Mouse (Mus musculus): ENCODE measurements around the gene Tubb4b. TPM values are rescaled to one million over a fixed set of nuclear protein-coding genes. Genes with fewer than 3 reads are reported as not detected.
A peak's percentile ranks its signal among the peaks of the same experiment; 100 is the strongest.

The Tubb4b gene
- total and polyA plus RNA-seq, 3 experiments = 183 to 1,037 (median 979) TPM

DNA sequence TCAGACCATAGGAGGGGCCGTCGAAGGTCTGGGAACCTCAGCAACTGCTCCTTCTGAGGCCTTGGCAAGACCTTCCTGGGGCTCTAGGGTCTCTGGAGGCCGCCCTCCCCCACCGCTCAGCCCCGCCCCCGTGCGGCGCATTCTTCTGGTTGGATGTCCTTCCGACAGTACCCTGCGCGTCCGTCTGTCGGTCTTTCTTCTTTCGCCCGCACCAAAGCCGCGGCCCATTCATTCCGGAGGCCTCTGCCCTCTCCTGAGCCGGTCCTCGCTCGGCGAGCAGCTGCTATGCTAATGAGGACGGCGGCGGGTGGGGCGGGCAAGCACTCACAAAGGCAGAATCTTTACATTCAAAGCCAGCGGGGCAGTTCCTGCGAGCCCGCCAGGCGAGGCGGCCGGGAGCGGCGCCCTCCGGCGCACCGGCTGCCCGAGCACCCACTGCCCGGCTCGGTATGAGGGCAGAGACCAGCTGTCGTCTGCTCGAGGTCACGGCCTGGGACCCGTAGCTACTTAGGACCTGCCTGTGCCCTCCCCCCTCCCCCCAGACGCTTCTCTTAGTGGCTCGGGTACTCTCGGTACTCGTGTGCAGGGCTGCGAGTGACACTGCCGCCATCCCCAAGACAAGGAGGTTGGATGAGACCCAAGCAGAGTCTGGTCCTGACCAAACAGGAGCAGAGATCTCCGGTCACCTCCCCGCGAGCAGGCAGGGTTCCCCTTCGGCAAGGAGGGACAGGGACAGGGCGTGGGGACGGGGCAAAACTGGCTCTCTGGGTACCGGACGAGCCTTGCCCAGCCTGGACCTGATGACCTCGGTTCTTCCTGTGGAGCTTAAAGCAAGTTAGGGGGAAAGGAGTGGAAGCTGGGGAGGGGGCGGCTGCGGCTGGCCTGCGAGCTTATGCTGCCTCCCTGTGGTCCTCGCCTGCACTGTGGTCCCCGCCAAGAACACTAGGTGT lies 38.6 kb downstream of the Tubb4b start:
- Histone ChIP-seq H3K9me3 (replicated peaks; ENCODE audit: insufficient read depth, low read length) (no peaks in the 10 kb centered on the region), H3K27ac (ENCODE audit: control insufficient read depth, low read depth, low read length) (no peak overlapping the region), H3K27me3 (ENCODE audit: control insufficient read depth in 1 of 2, insufficient read depth in 2 of 2, low read length in 2 of 2) (no peaks in the 10 kb centered on the region), H3K36me3 (ENCODE audit: control insufficient read depth in 1 of 2, insufficient read depth in 2 of 2, low read length in 2 of 2) (peaks cover 0 to 5% of the 10 kb centered on the region in 2 experiments; a peak in 2 of 4 replicates), H3K79me2 (ENCODE audit: control insufficient read depth, insufficient read depth, low read length, poor library complexity) (peaks cover 8% of the 10 kb centered on the region), H3K4me1 (ENCODE audit: control insufficient read depth in 1 of 2, insufficient read depth in 2 of 2, low read length in 2 of 2) (peaks cover 1 to 6% of the 10 kb centered on the region in 2 experiments; a peak in 2 of 4 replicates), H3K9ac (ENCODE audit: control insufficient read depth, low read depth, low read length, poor library complexity, severe bottlenecking) (peak overlapping the region; percentile 84), H3K4me3 (ENCODE audit: control insufficient read depth in 1 of 2, insufficient read depth in 1 of 2, low read depth in 2 of 2, low read length in 2 of 2) (peak overlapping the region; percentile 73 to 95)
- peak; percentile 26 for TF ChIP-seq SMC3 (IDR thresholded peaks at IDR 0.05; ENCODE audit: low read depth, low read length)
- peak; percentile 31 for TF ChIP-seq RAD21 (IDR thresholded peaks at IDR 0.05; ENCODE audit: low read depth, low read length)
- peak in 1 of 2 experiments; percentile 38; a peak in 2 of 4 replicates for TF ChIP-seq POLR2A (IDR thresholded peaks at IDR 0.05; ENCODE audit: control insufficient read depth in 1 of 2, insufficient read depth in 1 of 2, low read depth in 1 of 2, low read length in 2 of 2, poor library complexity in 1 of 2)
- TF ChIP-seq POLR2AphosphoS5 (IDR thresholded peaks at IDR 0.05; ENCODE audit: borderline replicate concordance, low read depth, low read length) = no peak
- peak; percentile 18; the same call in 1 of the 2 replicates for TF ChIP-seq MXI1 (IDR thresholded peaks at IDR 0.05; ENCODE audit: low read depth, low read length)
- peak; percentile 35 to 58 (median 43) for TF ChIP-seq CTCF (IDR thresholded peaks at IDR 0.05 in 2 of 3, conservative IDR thresholded peaks at IDR 0.05 in 1 of 3; ENCODE audit: control insufficient read depth in 1 of 3, insufficient read depth in 1 of 3, low read depth in 2 of 3, low read length in 3 of 3, poor library complexity in 1 of 3, severe bottlenecking in 1 of 3)
- peak; percentile 27; the same call in 1 of the 2 replicates for TF ChIP-seq ZC3H11A (IDR thresholded peaks at IDR 0.05; ENCODE audit: low read depth, low read length)
- no peak for TF ChIP-seq MYC (IDR thresholded peaks at IDR 0.05; ENCODE audit: low read depth, low read length)
- no peak for TF ChIP-seq ZNF384 (IDR thresholded peaks at IDR 0.05; ENCODE audit: low read depth, low read length)
- no peak for TF ChIP-seq MEF2A (IDR thresholded peaks at IDR 0.05; ENCODE audit: extremely low read depth, insufficient replicate concordance, low read depth, low read length, poor library complexity, severe bottlenecking)
- 0 out of 2 replicates have a peak, but pooled peaks have one; percentile 9 for TF ChIP-seq TCF12 (IDR thresholded peaks at IDR 0.05; ENCODE audit: low read depth, low read length)
- DNase-seq (ENCODE audit: low read depth, low spot score) = peak; percentile 67

DNA sequence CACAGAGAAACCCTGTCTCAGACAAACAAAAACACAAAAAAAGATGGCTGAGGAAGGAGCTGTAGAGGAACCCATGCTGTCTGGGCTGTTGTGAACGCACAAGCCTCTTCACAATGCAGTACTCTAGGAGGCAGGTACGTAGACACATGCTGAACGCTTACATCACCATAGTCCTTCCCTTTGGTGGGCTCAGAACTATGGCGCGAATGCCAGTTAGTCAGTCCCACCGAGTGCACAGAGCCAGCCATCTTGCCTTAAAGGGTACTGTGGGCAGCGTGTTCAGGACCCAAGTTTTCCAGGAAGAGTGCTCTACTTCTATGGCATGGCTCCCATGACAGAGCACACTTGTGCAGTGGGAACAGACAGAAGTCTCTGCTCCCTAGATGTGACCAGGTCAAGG lies 40.0 kb downstream of the Tubb4b start:
- no peak overlapping the region for H3K4me3 ChIP-seq (ENCODE audit: control insufficient read depth in 1 of 2, insufficient read depth in 1 of 2, low read depth in 2 of 2, low read length in 2 of 2)
- peaks cover 8% of the 10 kb centered on the region for H3K79me2 ChIP-seq (ENCODE audit: control insufficient read depth, insufficient read depth, low read length, poor library complexity)
- TF ChIP-seq ZMIZ1 (IDR thresholded peaks at IDR 0.05; ENCODE audit: low read depth, low read length) (no peak), ELF1 (IDR thresholded peaks at IDR 0.05; ENCODE audit: low read depth, low read length) (no peak), USF2 (IDR thresholded peaks at IDR 0.05; ENCODE audit: borderline replicate concordance in 1 of 2, insufficient read depth in 1 of 2, low read depth in 1 of 2, low read length in 2 of 2) (no peak), POLR2A (IDR thresholded peaks at IDR 0.05; ENCODE audit: control insufficient read depth in 1 of 2, insufficient read depth in 1 of 2, low read depth in 1 of 2, low read length in 2 of 2, poor library complexity in 1 of 2) (no peak), USF1 (IDR thresholded peaks at IDR 0.05; ENCODE audit: low read depth, low read length) (no peak), MYC (IDR thresholded peaks at IDR 0.05; ENCODE audit: low read depth, low read length) (no peak), MXI1 (IDR thresholded peaks at IDR 0.05; ENCODE audit: low read depth, low read length) (no peak), TBP (IDR thresholded peaks at IDR 0.05; ENCODE audit: low read depth, low read length) (no peak), RAD21 (IDR thresholded peaks at IDR 0.05; ENCODE audit: low read depth, low read length) (no peak), CHD2 (IDR thresholded peaks at IDR 0.05; ENCODE audit: low read length) (no peak), E2F4 (IDR thresholded peaks at IDR 0.05; ENCODE audit: borderline replicate concordance, low read depth, low read length) (no peak), GABPA (IDR thresholded peaks at IDR 0.05; ENCODE audit: low read depth, low read length) (no peak), SMC3 (IDR thresholded peaks at IDR 0.05; ENCODE audit: low read depth, low read length) (no peak), POLR2AphosphoS2 (IDR thresholded peaks at IDR 0.05; ENCODE audit: low read length) (no peak)
- H3K4me1 ChIP-seq (ENCODE audit: control insufficient read depth in 1 of 2, insufficient read depth in 2 of 2, low read length in 2 of 2) = peaks cover 1 to 11% of the 10 kb centered on the region in 2 experiments; a peak in 3 of 4 replicates
- no peak overlapping the region for H3K27ac ChIP-seq (ENCODE audit: control insufficient read depth, low read depth, low read length)
- no peak for DNase-seq (ENCODE audit: low read depth, low spot score)
- H3K36me3 ChIP-seq (ENCODE audit: control insufficient read depth in 1 of 2, insufficient read depth in 2 of 2, low read length in 2 of 2) = peaks cover 0 to 5% of the 10 kb centered on the region in 2 experiments; a peak in 2 of 4 replicates
- H3K9me3 ChIP-seq (replicated peaks; ENCODE audit: insufficient read depth, low read length) = no peaks in the 10 kb centered on the region
- no peak overlapping the region for H3K9ac ChIP-seq (ENCODE audit: control insufficient read depth, low read depth, low read length, poor library complexity, severe bottlenecking)
- H3K27me3 ChIP-seq (ENCODE audit: control insufficient read depth in 1 of 2, insufficient read depth in 2 of 2, low read length in 2 of 2) = no peaks in the 10 kb centered on the region
